Mouse (Mus musculus) E14TG2a.4 (cell line): ENCODE measurements at regions not wholly inside any gene's neighbourhood (a gene's known extent, or its start where the extent isn't known, plus 50 kb on each side); places are given as distances from the start of the nearest gene placed in this dataset.

ENCODE experiments used
- CTCF ChIP-seq: conservative IDR thresholded peaks from 2 replicates; pipeline ENCODE4 v1.5.1; 2014; ENCODE audit warnings: low read length
- NANOG ChIP-seq: IDR thresholded peaks from 2 replicates; pipeline ENCODE4 v1.6.1; 2014; ENCODE audit warnings: borderline replicate concordance, low read length, mixed read lengths
- POU5F1 ChIP-seq: IDR thresholded peaks from 2 replicates; pipeline ENCODE4 v1.6.1; 2014; ENCODE audit warnings: low read length, borderline replicate concordance

DNA sequence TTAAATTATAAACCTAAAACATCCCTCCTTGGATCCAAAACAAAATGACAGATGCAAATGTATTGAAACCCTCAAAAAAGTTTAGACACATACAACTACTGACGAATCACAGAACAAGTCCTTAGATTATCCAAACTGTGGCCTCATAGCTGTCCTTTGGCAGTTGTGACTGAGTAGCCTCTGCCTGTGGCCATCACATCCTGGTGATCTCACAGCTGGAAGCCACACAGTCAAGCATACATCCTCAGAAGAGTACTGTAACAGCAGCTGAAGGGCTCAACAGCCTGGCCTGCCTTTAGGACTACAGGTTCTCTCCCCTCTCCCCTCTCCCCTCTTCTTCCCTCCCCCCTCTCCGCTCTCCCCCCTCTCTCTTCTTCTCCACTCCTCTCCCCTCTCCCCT is 80.0 kb upstream of the Thbs1 start:
- TF ChIP-seq CTCF = no peak
- TF ChIP-seq POU5F1 = no peak
- TF ChIP-seq NANOG = no peak
